ENCODE assay signal across 20 mouse cellular contexts in genomic region chrX:167323742-167324141, GRCm38 (mm10). TPM values are rescaled to one million over a fixed set of nuclear protein-coding genes. Genes with fewer than 3 reads are reported as not detected.
DNase-seq lines count a peak whose midpoint lies in the region; ATAC-seq lines count a peak whose summit lies in the region.
"Had no signal": no experiment of that assay in that cellular context is flagged by ENCODE, and none has a peak within 500 bp of the region (broad histone marks: within the 10 kb centered on the region; RNA-seq: fewer than 3 reads in every experiment).

No protein-coding gene starts in this region.

- DNase-seq in CD4-positive, CD25-positive, alpha-beta regulatory T cell, adult 2 months (ENCODE audit: low read depth, low spot score): peak; percentile 32
- DNase-seq in A20 (ENCODE audit: low read depth, low spot score): peak; percentile 12
- DNase-seq in thymus, postnatal 0 days (ENCODE audit: low spot score): peak; percentile 36
- DNase-seq in thymus, postnatal 4 days: peak; percentile 67
- DNase-seq in gastrocnemius, postnatal 25 days: no peak
- no peak for DNase-seq in retina, postnatal 1 day
- DNase-seq: adrenal gland, adult 2 months; adrenal gland, postnatal 25 days; cerebellum, adult 18-20 months; cerebellum, adult 9-11 months; cerebellum, postnatal 36 days; gastrocnemius, postnatal 10 days; heart, postnatal 36 days had no signal

- ATAC-seq in CD4-positive, CD25-positive, alpha-beta regulatory T cell, adult 4 months: no peak
- ATAC-seq: forebrain, embryonic 16.5 days; Patski had no signal

RNA-seq across cellular contexts. Expression of gene Tlr7, which starts 6.6 kb away (rescaled TPM):
- 10 to 100 TPM in 1 of 2 experiments, 1 to 10 TPM in 1; 8.7 to 11.5 TPM for polyA plus RNA-seq in CD4-positive, CD25-positive, alpha-beta regulatory T cell, adult 4 months (2017; shearing (Covaris generic))
- polyA plus RNA-seq in thymus, postnatal 0 days (2015; fragmentation: Nextera tagmentation; extraction: Ambion mirVana): 1.5 and 2.0 TPM in 2 replicates
- under 1 TPM; 0.51 to 0.86 TPM for total RNA-seq in gastrocnemius, postnatal 25 days (2021)
- total RNA-seq: G1E had no signal
- polyA plus RNA-seq: G1E, Patski had no signal

RNA-seq across cellular contexts. Expression of gene Prps2, which starts 58.8 kb away (rescaled TPM):
- 10 to 100 TPM; 65.9 to 78.1 TPM for polyA plus RNA-seq in CD4-positive, CD25-positive, alpha-beta regulatory T cell, adult 4 months (2017; shearing (Covaris generic))
- 108 and 125 TPM in 2 replicates for polyA plus RNA-seq in thymus, postnatal 0 days (2015; fragmentation: Nextera tagmentation; extraction: Ambion mirVana)
- total RNA-seq in gastrocnemius, postnatal 25 days (2021): 1 to 10 TPM; 1.8 to 2.5 TPM

RNA-seq across cellular contexts. Expression of gene Tlr8, which starts 59.6 kb away (rescaled TPM):
- polyA plus RNA-seq in CD4-positive, CD25-positive, alpha-beta regulatory T cell, adult 4 months (2017; shearing (Covaris generic)): under 1 TPM in 1 of 2 experiments, not detected in 1; 0.13 TPM
- 0.59 and 0.79 TPM in 2 replicates for polyA plus RNA-seq in thymus, postnatal 0 days (2015; fragmentation: Nextera tagmentation; extraction: Ambion mirVana)
- total RNA-seq in gastrocnemius, postnatal 25 days (2021): under 1 TPM; 0.23 to 0.46 TPM
- polyA plus RNA-seq: C2C12; forebrain, embryonic 12.5 days; G1E; hindbrain, embryonic 11.5 days; Patski had no signal

Comparison
In these comparisons a context has a peak if more than half of its experiments do, and no peak if none do; other contexts are left out.
1. DNase-seq: peak in CD4-positive, CD25-positive, alpha-beta regulatory T cell, adult 2 months (single experiment), A20 (single experiment), thymus, postnatal 0 days (single experiment) and thymus, postnatal 4 days (single experiment); none in gastrocnemius, postnatal 25 days (single experiment) and retina, postnatal 1 day (single experiment).